Mouse (Mus musculus) right cerebral cortex, postnatal 4 days (tissue): ENCODE data around the gene Mypn.
A peak's percentile ranks its signal among the peaks of the same experiment; 100 is the strongest.

Experiments
- DNase-seq: peaks from one replicate; pipeline ENCODE4 v3.0.0-alpha.2; 2022

Gene Mypn

DNA sequence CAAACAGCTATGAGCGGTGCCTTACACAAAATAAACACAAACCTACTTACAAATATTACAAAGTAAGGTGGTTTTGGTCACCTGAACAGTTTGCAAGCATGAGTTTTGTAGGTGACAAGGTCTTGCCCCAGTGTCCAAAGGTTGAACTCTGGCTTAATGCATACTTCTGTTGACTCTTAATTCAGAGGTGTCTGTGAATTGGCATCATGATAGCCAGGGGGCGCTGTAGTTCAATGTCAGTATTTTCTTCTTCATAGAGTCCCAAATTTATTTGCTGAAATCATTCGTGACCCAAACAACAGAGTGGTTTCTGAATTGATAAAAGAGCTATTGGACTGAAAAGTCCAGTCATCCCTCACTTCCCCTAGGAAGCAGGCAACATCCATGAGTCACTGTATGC is 50.2 kb downstream of the Mypn start:
- peak; percentile 84 for DNase-seq

DNA sequence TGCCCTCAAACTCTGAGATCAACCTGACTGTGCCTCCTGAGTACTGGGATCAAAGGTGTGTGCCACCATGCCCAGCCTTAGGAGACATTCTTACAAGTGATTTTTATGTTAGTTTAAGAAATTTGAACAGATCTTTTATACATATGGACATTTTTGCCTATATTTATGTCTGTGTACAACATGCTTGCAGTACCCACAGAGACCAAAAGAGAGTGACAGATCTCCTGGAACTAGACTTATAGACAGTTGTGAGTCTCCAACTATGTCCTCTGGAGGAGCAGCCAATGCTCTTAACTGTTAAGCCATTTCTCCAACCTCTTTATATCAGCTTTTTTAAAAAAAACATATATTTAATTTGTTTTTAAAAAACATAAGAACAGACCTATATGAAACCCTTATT is 51.4 kb downstream of the Mypn start:
- no peak for DNase-seq

DNA sequence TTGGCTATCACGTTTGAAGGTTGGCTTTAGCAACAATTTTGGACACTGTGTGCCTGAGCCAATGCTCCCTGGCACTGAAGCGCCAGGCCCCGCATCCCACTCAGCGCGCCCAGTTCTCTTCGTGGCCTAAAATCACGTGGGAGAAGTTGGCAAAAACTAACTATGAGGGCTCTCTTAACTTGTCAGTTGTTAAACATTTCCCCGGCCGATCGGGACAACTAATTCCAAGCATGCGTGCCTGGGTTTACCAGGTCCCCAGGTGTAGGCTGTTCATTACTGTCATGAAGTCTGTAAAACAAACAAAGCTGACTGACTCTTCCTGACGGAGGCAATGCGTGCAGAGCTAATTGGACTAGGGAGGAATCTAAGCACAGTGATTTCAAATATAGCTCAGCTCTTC is 61.1 kb downstream of the Mypn start:
- no peak for DNase-seq

DNA sequence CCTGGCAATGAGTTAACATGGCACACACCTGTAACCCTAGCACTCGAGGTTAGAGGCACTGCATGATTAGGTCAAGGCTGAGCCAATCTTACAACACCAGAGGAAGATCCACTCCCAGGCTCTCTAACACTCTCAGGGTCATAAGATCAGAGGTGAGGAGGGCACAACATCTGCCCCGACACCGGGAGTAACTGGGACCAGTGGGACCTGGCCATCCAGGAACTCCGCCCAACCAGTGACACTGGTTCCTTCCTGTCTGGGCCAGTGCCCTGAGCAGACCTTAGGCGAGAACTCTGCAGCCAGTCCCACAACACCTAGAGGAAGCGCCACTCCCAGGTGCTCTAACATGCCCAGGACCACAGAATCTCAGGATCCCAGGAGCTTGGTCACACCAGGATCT is 67.3 kb downstream of the Mypn start:
- DNase-seq: no peak

DNA sequence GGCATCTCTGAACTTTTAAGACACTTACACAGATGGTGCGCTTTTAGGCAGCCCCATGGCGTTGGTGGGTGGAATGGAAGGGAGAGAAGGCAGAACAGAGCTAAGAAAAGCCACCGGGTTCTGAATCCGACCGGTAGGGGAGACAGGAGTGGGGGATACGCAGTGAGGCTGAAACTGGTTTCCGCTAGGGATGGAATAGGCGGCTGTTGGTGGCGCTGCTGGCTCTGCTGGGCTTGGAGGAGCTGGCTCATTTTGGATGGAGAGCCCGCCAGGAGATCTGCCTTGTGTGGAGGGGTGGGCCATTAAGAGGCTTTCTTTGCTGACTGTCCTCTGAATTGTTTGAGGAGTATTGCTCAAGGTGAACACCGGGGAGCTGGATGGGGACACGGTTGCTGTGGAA is 68.1 kb downstream of the Mypn start:
- no peak for DNase-seq

DNA sequence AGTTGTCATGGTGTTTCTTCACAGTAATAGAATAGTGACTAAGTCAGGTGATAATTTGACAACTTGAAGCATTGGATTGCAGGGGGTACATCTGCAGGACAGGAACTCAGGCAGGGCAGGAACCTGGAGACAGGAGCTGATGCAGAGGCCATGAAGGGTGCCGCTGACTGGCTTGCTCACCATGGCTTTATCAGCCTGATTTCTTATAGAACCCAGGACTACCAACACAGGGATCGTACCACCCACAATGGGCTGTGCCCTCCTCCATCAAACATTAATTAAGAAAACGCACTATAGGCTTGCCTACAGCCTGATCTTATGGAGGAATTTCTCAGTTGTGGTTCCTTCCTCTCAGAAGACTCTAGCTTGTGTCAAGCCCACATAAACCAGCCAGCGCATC is 70.4 kb downstream of the Mypn start:
- DNase-seq: no peak

DNA sequence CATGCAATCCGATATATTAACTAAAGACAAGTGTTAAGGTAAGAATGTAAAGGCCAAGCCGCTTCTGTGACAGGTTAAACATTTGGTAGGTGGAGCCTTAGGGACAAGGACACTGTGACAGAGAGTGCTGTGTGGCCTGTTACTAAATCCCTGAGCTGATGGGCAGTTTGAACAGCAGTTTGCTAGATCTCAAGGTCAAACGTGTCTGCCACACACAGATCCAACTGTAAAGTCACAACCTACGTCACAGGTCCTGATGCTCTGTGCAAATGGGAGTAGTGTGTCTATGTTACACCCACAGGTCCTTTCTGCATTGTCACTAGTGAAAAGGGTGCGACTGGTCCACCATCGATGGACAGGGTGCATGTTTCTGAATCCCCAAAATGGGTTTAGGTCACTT is 71.4 kb downstream of the Mypn start:
- no peak for DNase-seq

DNA sequence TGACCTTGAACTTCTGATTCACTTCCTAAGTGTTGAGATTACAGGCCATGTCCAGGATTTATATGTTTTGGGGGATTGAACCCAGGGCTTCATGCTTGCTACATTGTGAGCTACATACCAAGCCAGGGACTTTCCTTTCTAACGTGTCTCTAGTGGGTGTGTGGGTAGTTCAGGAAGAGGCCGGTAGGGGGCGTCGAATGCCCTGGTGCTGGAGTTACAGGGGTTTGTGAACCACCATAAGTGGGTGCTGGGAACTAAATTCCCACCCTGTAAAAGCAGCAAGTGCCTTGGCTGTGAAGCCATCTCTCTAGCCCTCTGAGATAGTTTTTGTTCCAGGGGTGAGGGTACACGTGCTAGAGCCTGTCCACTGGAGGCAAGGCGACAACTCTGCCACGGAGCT is 73.3 kb downstream of the Mypn start:
- DNase-seq: no peak

DNA sequence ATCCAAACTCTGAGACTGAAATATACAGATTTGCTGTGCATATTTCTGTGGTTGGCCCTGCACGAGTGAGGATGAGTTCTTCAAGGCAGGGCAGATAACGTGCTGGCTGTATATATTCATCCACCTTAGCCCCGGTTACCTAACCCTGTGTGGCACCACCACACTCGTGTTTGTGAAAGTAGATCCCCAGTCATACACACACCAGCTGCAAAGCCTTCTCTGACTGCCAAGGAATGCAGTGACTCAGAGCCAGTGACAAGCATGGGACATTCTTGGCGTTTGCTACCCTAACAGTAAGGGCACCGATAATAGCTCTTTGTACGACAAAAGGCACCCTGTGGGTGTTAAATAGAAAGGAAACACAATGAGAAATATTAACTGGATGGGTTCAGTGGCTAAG is 75.5 kb downstream of the Mypn start:
- no peak for DNase-seq

DNA sequence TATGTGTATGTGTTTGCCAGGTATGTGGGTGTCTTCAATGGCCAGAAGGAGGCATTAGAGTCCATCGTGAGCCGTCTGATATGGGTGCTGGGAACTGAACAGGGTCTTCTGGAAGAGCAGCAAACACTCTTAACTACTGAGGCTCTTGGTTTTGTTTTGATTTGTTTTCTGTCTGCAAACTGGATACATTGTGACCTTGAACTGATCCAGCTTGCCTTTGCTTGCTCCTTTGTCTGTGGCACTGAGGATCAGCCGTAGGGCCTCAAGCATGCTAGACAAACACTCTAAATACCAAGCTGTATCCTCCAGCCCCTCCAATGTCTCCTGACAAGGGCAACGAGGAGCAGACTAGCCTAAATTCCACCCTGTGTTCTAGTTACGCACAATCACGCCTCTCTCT is 76.6 kb downstream of the Mypn start:
- no peak for DNase-seq

DNA sequence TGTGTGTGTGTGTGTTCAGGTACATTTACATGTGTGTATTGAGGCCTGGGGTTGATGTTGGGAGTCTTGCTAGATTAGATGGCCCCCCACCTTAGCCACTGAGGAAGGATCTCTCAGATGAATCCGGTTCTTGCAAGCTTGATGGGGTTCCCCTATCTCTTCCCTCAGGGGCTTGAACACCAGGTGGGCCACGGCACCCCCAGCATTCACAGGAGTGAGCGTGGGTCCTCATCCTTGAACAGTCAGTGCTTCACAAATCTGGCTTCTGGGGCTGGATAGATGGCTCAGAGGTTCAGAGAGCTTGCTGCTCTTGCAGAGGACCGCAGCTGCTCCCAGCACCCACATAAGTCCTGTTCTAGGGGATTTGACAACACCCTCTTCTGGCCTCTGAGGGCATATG is 77.6 kb downstream of the Mypn start:
- DNase-seq: no peak

DNA sequence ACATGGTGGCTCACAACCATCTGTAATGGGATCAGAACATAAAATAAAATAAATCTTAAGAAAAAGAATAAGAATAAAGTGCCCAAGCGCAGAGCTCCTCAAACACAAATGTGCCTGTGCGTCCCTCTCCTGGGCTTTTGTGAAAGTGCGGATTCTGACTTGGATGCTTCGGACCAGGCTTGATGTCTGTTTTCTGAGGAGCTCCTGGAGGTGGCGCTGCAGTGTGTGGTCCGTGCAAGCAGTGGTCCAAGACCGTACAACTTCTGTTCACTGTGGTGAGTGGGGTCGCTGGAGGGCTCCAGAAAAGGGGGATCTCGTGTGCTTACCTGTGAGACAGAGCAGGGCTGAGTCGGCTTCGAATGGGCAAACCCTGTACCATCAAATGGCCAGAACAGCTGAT is 78.4 kb downstream of the Mypn start:
- DNase-seq: peak; percentile 27

DNA sequence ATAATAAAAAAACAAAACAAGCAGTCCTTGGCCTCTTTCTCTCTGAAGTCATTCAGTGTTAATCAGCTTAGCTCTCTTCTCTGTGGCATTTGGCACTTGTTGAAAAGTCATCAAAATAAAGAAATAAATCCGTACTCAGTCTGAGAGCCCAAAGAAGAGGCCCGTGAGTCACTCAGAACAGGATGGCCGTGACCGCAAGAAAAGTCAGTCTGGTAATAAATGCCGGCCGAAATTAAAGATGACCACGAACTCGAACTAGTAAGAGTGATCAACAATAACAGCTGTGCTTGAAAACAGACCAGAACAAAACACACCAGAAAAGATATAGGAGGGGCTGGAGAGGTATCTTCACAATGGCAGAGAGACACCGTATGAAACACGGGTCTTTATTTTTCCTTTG is 79.7 kb downstream of the Mypn start:
- DNase-seq: no peak

DNA sequence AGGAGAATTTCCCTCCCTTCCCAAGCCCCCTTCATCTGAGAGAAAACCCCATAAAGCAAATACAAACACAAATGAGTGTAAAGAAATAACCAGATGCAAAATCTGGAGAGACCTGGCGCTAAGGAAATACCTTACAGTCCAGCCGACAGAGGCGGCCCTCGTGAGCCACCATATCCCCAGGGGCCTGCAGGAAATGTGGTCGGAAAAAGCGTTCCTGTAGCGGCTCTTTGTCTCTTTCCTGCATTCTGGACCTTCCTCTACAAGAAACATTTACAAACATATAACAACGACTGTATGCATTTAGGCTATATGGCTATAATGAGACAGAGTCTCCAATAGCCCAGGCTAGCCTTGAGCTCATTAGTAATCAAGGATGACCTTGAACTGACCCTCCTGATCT is 80.6 kb downstream of the Mypn start:
- no peak for DNase-seq

DNA sequence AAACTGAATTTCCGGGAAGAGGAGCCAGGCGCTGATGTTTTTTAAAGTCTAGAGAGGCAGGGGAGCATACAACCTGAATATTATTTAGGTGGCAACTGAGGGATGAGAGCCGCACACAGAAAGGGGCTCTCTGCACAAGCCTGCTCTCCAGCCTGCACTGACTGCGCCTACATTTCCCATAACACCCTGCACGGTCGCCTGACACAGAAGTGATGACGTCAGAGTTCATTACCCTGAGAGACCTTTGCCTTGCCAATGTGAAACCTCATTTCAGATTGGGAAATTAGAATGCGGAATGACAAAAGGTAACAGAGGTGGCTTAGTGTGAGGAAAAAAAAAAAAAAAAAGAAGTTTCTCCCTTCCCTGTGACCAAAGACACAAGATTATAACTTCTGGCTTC is 81.2 kb downstream of the Mypn start:
- peak; percentile 22 for DNase-seq

DNA sequence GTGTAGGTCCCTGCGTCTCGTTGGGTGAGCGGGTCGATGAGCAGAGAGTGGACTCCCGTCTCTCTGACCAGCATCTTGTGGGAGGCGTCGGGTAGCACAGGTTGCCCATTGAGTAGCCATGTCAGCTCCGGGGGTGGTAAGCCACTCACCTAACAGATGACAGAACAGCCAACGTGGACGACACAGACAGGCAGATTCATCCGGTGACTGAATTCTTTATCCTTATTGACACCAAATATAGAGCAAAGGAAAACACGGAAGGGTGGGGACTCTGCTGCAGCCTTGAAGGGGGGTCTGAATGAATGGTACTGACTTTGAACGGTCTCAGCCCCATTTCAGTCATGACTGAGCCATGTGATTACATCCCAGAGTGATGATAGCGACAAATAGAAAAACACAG is 81.8 kb downstream of the Mypn start:
- no peak for DNase-seq

DNA sequence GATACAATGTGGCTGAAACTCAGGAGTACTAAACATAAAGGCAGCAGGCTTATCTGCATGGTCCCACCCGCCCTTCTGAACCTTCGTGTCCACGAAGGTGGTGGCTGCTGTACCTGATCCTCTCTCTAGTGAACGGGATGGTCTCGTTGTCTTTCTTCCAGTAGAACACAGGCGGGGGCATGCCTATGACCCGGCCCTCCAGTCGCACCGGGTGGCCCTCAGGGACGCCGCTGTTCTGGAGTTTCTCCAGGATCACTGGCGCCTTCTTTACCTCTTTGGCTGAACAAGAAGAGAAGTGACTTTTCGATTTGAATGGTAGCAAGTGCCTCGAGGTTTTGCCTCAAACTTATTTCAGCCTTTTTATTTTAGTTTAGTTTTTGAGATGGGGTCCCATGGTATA is 83.8 kb downstream of the Mypn start:
- no peak for DNase-seq

DNA sequence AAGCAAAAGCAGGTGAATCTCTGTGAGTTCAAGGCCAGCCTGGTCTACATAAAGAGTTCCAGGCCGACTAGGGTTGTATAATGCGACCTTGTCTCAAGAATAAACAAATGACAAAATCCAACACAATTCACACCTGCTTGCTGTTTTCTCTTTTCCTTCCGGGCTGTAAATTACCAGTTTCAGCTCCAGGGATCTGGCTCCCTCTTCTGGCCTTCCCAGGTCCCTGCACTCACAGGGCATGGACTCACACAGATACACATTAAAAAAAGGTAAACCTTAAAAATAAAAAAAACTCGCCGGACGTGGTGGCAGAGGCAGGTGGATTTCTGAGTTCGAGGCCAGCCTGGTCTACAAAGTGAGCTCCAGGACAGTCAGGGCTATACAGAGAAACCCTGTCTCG is 86.2 kb downstream of the Mypn start:
- no peak for DNase-seq

DNA sequence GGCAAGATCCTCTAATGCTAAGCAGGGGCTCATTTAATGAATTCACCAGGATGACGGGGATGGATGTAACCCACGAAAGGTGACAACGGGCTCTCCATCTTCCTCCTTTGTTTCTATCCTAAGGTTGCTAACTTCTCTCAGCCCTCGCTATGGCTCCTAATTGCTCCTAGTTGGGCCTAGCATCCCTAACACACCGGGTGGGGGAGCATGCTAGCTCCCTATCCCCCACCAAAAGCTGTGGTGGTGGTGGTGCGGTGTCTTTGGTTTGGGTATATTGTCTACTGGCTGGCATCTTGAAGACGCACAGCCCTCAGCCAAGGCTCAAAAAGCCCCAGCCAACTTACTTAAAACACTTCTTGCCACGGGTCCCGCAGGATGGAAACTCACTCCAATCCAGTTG is 87.4 kb downstream of the Mypn start:
- DNase-seq: no peak

DNA sequence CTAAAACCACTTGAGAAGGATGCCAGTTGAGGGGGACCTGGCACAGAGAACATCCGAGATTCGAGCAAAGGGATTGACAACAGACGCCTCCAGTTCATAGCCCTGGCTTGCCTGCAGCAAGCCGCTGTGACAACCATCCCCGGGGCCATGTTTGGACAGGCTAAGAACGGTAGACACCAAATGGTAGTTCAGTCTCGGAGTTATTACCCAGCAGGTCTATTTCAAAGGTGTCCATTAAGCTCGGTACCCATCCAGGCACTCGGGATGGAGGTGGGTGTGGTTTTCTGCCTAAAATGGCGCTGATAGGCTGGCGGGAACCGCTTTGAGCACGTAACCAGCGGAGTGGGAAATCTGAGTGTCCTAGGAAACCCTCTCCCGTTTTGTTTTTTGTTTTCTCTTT is 87.9 kb downstream of the Mypn start:
- no peak for DNase-seq

DNA sequence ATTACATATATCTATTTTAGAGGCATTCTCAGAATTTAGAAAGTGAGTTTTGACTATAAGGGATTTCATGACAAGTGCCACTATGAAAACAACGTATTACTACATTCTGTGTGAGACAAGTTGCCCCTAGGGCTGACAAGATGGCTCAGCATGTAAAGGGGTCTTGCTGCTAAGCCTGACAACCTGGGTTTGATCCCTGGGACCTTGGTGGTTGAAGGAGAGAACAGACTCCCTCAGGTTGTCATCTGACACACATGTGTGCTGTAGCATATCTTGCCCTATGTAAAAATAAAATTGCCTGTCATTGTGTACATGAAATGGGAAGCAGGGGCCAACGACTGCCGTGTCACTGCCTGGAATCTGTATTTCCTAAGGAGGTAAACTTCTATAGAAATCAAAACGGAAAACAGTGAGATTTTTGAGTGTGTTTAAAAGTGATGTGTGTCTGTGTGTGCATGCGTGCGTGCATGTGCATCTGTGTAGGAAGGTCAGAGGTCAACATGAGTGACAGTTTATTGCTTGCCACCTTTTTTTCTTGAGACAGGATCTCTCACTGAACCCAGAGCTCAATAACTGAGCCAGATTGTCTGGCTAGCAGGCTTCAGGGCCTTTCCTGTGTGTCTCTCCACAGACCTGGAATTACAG is 89.9 kb downstream of the Mypn start:
- DNase-seq: no peak

DNA sequence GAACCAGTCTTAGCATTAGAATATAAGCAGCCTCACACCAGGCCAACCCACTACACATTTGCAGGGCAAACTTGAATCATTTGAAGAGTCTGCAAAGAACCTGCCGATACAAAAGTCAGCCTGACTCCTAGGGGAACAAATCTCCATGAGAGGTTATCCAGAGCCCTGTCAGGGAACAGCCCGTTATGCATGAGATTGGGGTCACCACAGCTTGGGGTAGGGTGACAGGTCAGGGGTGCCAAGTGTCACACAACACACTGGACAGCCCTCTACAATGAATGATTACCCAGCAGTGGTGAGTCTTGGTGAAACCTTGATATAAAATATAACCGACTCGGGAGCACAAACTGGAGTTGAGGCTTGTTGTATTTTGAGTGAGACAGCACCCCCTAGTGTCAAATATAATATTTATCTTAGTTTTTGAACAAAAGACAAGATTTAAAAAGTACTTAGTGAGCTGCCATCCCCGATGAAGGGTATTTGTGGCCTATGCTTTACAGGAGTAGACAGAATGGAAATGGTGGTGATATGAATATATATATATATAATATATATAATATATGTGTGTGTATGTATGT is 90.6 kb downstream of the Mypn start:
- DNase-seq: no peak

DNA sequence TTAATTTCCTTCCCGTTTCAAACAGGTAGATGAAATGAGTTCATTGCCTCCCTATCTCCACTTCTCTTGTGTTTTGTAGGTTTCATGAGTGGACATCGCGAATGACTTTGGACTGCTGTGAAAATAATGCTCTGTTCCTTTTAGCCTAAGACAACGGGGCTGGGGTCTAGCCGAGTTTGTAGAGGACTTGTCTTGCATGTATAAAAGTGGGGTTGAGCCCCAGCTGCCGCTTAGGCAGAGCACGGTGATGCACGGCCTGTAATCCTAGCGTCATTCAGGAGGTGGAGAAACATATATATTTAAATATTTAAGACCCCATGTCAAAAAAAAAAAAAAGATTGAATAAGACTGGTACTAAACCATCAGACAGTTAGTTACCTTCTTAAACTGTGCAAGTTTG is 103.1 kb downstream of the Mypn start:
- no peak for DNase-seq

DNA sequence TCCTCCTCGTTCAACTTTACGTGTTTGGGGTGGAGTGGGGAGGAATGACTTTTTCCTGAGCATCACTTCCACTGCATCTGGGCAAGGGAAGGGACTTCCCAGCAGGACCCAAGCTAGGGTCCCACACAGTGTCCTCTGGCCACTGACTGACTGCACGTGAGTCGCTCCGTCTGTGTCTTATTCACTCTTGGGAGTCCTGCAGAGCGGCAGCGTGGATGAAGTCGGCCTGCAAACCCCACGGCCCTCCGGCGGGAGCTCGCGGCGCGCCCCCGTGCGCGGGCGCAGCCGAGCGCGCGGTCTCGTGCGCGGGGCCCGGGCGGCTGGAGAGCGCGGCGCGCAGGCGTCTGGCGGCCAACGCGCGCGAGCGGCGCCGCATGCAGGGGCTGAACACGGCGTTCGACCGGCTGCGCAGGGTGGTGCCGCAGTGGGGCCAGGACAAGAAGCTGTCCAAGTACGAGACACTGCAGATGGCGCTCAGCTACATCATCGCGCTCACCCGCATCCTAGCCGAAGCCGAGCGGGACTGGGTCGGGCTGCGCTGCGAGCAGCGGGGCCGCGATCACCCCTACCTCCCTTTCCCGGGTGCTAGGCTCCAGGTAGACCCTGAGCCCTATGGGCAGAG is 103.7 kb downstream of the Mypn start:
- DNase-seq: peak; percentile 70

DNA sequence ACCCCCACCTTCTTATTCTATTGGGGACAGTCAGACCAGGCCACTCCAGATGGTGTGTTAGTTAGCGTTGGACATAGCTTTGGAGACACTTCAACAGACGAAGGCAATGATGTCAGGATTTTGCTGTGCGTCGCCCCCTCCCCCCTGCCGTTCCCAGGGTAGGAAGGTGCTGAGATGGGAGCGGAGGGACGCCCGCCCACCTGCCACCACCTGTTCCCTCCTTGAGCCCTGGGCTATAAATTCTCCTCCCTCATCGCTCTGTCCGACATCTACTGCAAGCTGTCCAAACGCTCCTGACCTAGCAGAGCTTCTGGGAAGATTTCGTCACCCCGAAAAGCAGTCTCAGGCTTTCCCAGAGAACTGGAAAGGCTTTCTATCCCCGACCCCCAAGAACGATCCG is 104.2 kb downstream of the Mypn start, which contains the start of gene Atoh7:
Atoh7 (plus strand) TSS at position 131 of the 400 bp plus-strand sequence.
- DNase-seq: no peak
